Mouse (Mus musculus): ENCODE data around the gene Sp6.

Gene Sp6

GRCm38 (mm10) chr11:97025721-97026344 lies 12.6 kb downstream of the Sp6 start:
- peak; percentile 90 for DNase-seq

- peak; percentile 91 for DNase-seq
Measured at GRCm38 (mm10) chr11:97029686-97030417, 16.7 kb downstream of the Sp6 start, which contains the start of gene Scrn2. Gene Scrn2 (plus strand): TSS chr11:97029938.

- peak; percentile 32 for DNase-seq
Measured at GRCm38 (mm10) chr11:97030426-97030825, 17.2 kb downstream of the Sp6 start.

GRCm38 (mm10) chr11:97031977-97032376 lies 18.8 kb downstream of the Sp6 start:
- DNase-seq = no peak

GRCm38 (mm10) chr11:97032499-97032898 lies 19.3 kb downstream of the Sp6 start:
- DNase-seq = no peak

- DNase-seq = no peak
Measured at GRCm38 (mm10) chr11:97033781-97034180, 20.6 kb downstream of the Sp6 start.

- DNase-seq = peak; percentile 67
Measured at GRCm38 (mm10) chr11:97036141-97036540, 22.9 kb downstream of the Sp6 start.

GRCm38 (mm10) chr11:97038881-97039280 lies 25.7 kb downstream of the Sp6 start:
- DNase-seq = no peak

GRCm38 (mm10) chr11:97040301-97041021 lies 27.3 kb downstream of the Sp6 start:
- no peak for DNase-seq

- DNase-seq = peak; percentile 93
Measured at GRCm38 (mm10) chr11:97041022-97041899, 28.1 kb downstream of the Sp6 start, which contains the start of the genes Lrrc46 and Mrpl10. Gene Lrrc46 (minus strand): TSS chr11:97041407. Gene Mrpl10 (plus strand): TSS chr11:97041560.

- DNase-seq = no peak
Measured at GRCm38 (mm10) chr11:97044902-97045301, 31.7 kb downstream of the Sp6 start.

GRCm38 (mm10) chr11:97045861-97046260 lies 32.7 kb downstream of the Sp6 start:
- no peak for DNase-seq

- no peak for DNase-seq
Measured at GRCm38 (mm10) chr11:97048090-97048650, 35.0 kb downstream of the Sp6 start.

- no peak for DNase-seq
Measured at GRCm38 (mm10) chr11:97049492-97050085, 36.4 kb downstream of the Sp6 start.

GRCm38 (mm10) chr11:97050216-97050943 lies 37.2 kb downstream of the Sp6 start, which contains the start of gene Osbpl7:
Gene Osbpl7 (plus strand): TSS chr11:97050628.
- DNase-seq = peak; percentile 86

- DNase-seq = no peak
Measured at GRCm38 (mm10) chr11:97050944-97051586, 37.9 kb downstream of the Sp6 start.

- DNase-seq = peak; percentile 35
Measured at GRCm38 (mm10) chr11:97052219-97052646, 39.0 kb downstream of the Sp6 start.

GRCm38 (mm10) chr11:97063274-97063920 lies 50.2 kb downstream of the Sp6 start:
- no peak for DNase-seq

GRCm38 (mm10) chr11:97063921-97064295 lies 50.7 kb downstream of the Sp6 start:
- no peak for DNase-seq
